Mouse (Mus musculus) adrenal gland, postnatal 10 days (tissue): ENCODE data around the gene Dsn1. TPM values are rescaled to one million over a fixed set of nuclear protein-coding genes. Genes with fewer than 3 reads are reported as not detected.

Experiments
- DNase-seq: peaks from one replicate; pipeline ENCODE4 v3.0.0; 2021; ENCODE audit warnings: mixed read lengths
- total RNA-seq, 2 experiments: library from RNA; stranded (reverse); gene quantifications; 2 replicates each; pipeline ENCODE4 v1.2.3; 2021

Dsn1 gene
- total RNA-seq, 2 experiments from 2014 or later: 9.2 to 12.8 TPM

GRCm38 (mm10) chr2:157027106-157028008 is 20.4 kb upstream of the Dsn1 start:
- DNase-seq: no peak

- DNase-seq: no peak
Measured at GRCm38 (mm10) chr2:157021156-157021555, 14.2 kb upstream of the Dsn1 start.

- no peak for DNase-seq
Measured at GRCm38 (mm10) chr2:157019228-157019627, 12.3 kb upstream of the Dsn1 start.

- no peak for DNase-seq
Measured at GRCm38 (mm10) chr2:157016529-157017270, 9.7 kb upstream of the Dsn1 start.

GRCm38 (mm10) chr2:157012341-157012740 is 5.4 kb upstream of the Dsn1 start:
- DNase-seq: no peak

- no peak for DNase-seq
Measured at GRCm38 (mm10) chr2:157010634-157011310, 3.8 kb upstream of the Dsn1 start.

GRCm38 (mm10) chr2:157010121-157010520 is 3.2 kb upstream of the Dsn1 start:
- DNase-seq: no peak

- DNase-seq: no peak
Measured at GRCm38 (mm10) chr2:157008509-157008908, 1.6 kb upstream of the Dsn1 start.

GRCm38 (mm10) chr2:157007234-157007596 is 261 bp upstream of the Dsn1 start:
- DNase-seq: no peak

GRCm38 (mm10) chr2:157002321-157002720 is 4.6 kb downstream of the Dsn1 start:
- no peak for DNase-seq

- no peak for DNase-seq
Measured at GRCm38 (mm10) chr2:156998263-156998662, 8.7 kb downstream of the Dsn1 start.

GRCm38 (mm10) chr2:156996576-156996975 is 10.4 kb downstream of the Dsn1 start:
- DNase-seq: peak; percentile 47

GRCm38 (mm10) chr2:156991470-156992319 is 15.3 kb downstream of the Dsn1 start, which contains the start of gene Ndrg3:
Gene Ndrg3, minus strand, starts transcription at chr2:156992056.
- peak; percentile 98 for DNase-seq

GRCm38 (mm10) chr2:156990727-156991431 is 16.1 kb downstream of the Dsn1 start:
- DNase-seq: peak; percentile 41

- no peak for DNase-seq
Measured at GRCm38 (mm10) chr2:156987316-156987715, 19.6 kb downstream of the Dsn1 start.

- DNase-seq: peak; percentile 28
Measured at GRCm38 (mm10) chr2:156982864-156983263, 24.1 kb downstream of the Dsn1 start.

GRCm38 (mm10) chr2:156981291-156981690 is 25.7 kb downstream of the Dsn1 start:
- DNase-seq: no peak

GRCm38 (mm10) chr2:156980059-156980458 is 26.9 kb downstream of the Dsn1 start:
- no peak for DNase-seq

GRCm38 (mm10) chr2:156976711-156977110 is 30.2 kb downstream of the Dsn1 start:
- no peak for DNase-seq

- DNase-seq: no peak
Measured at GRCm38 (mm10) chr2:156974967-156975366, 32.0 kb downstream of the Dsn1 start.
